Mouse (Mus musculus): Measurements from ENCODE around the gene Fnbp1l. TPM values are rescaled to one million over a fixed set of nuclear protein-coding genes. Genes with fewer than 3 reads are reported as not detected.
A peak's percentile ranks its signal among the peaks of the same experiment; 100 is the strongest.

Fnbp1l gene
- polyA plus RNA-seq, 1 experiment from 2014 or later: 76.8 TPM

DNA sequence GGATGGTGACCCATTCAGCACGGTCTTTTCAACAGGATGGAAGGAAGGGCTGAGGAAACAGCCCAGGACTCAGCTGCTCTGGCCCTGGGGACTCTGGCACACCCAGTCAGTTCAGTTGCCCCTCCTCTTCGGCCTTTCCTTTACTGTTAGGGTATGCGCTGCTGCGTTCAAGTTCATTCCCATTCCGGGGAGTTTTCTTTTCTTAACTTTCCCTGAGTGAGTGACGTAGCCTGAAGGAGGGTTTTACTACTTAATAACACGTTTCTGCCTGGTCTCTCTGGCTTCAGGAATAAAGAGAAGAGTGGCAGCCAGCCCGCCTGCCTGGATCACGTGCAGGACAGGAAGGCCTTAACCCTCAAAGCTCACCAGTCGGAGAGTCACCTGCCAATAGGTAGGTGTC lies 108.6 kb downstream of the Fnbp1l start:
- Histone ChIP-seq H3K9me3 (ENCODE audit: control insufficient read depth, low read length) (no peaks in the 10 kb centered on the region), H3K9ac (ENCODE audit: low read length) (no peak overlapping the region), H3K36me3 (ENCODE audit: control insufficient read depth, insufficient read depth, low read length) (0 out of 2 replicates have a peak, but pooled peaks cover 2% of the 10 kb centered on the region), H3K27me3 (ENCODE audit: control insufficient read depth, insufficient read depth, low read length) (no peaks in the 10 kb centered on the region), H3K4me3 (ENCODE audit: low read depth, low read length) (no peak overlapping the region), H3K27ac (ENCODE audit: low read depth, low read length) (no peak overlapping the region), H3K4me1 (ENCODE audit: control insufficient read depth, insufficient read depth, low read length) (no peaks in the 10 kb centered on the region), H3K4me2 (no peak overlapping the region)
- DNase-seq (ENCODE audit: low spot score, missing footprints) (no peak), ATAC-seq (ENCODE audit: low FRiP score) (no peak)
- WGBS: 86% methylated on average over 10 of the region's 10 CpGs

DNA sequence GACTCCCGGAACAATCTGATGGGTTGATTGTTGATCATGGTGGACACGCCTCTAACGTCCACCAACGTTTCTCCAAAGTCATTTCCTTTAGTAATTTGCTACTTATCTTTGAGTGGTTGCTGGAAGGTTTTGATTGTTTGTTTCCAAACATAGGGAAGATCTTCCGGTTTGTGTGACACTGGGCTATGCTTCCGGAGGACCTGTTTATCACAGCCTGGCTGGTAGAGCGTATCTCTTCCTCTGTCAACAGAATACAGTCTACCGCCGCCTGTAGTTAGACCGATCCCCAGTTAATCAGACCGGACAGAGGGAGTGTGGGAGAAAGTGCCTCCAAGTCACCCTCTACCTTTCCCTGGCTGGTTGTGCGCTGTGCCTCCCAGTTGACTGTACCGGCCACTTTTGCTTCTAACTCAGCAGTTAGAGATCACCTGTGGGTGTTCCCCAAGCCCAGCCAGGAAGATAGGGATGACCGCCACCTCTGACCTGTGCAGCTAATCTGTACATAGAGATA lies 109.2 kb downstream of the Fnbp1l start:
- no peaks in the 10 kb centered on the region for H3K9me3 ChIP-seq (ENCODE audit: control insufficient read depth, low read length)
- no peaks in the 10 kb centered on the region for H3K4me1 ChIP-seq (ENCODE audit: control insufficient read depth, insufficient read depth, low read length)
- no peak overlapping the region for H3K4me3 ChIP-seq (ENCODE audit: low read depth, low read length)
- H3K27me3 ChIP-seq (ENCODE audit: control insufficient read depth, insufficient read depth, low read length): no peaks in the 10 kb centered on the region
- 0 out of 2 replicates have a peak, but pooled peaks cover 2% of the 10 kb centered on the region for H3K36me3 ChIP-seq (ENCODE audit: control insufficient read depth, insufficient read depth, low read length)
- ATAC-seq (ENCODE audit: low FRiP score) (no peak), DNase-seq (ENCODE audit: low spot score, missing footprints) (no peak)
- WGBS: 94% methylated on average over 14 of the region's 14 CpGs
- no peak overlapping the region for H3K9ac ChIP-seq (ENCODE audit: low read length)
- no peak overlapping the region for H3K4me2 ChIP-seq
- H3K27ac ChIP-seq (ENCODE audit: low read depth, low read length): no peak overlapping the region

GRCm38 (mm10) chr3:122509534-122510239 lies 109.8 kb downstream of the Fnbp1l start:
- Histone ChIP-seq H3K36me3 (ENCODE audit: control insufficient read depth, insufficient read depth, low read length) (0 out of 2 replicates have a peak, but pooled peaks cover 2% of the 10 kb centered on the region), H3K4me2 (no peak overlapping the region), H3K9ac (ENCODE audit: low read length) (no peak overlapping the region), H3K9me3 (ENCODE audit: control insufficient read depth, low read length) (no peaks in the 10 kb centered on the region), H3K4me3 (ENCODE audit: low read depth, low read length) (no peak overlapping the region), H3K27ac (ENCODE audit: low read depth, low read length) (no peak overlapping the region), H3K4me1 (ENCODE audit: control insufficient read depth, insufficient read depth, low read length) (no peaks in the 10 kb centered on the region), H3K27me3 (ENCODE audit: control insufficient read depth, insufficient read depth, low read length) (no peaks in the 10 kb centered on the region)
- no peak for DNase-seq (ENCODE audit: low spot score, missing footprints)
- 75% methylated on average over 11 of the region's 11 CpGs for WGBS
- ATAC-seq (ENCODE audit: low FRiP score): no peak

DNA sequence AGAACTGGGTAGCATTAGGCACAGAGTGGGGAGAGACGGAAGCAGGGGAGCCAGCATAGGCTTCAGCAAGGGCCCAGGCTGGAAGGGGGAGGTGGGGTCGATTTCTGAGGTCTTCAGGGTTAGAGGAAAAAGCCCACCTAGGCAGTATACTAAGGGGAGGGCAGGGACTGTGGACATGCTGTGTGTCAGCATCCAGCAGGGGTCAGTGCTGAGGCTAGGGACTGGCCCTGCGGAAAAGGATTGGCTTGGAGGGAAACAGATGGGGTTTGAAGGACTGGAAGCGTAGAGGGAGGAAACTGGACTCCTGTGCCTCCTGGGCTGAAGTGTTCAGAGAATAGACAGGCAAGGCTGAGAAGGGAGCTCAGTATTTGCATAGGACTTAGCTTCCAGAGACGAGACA lies 110.4 kb downstream of the Fnbp1l start:
- peak; percentile 80 for ATAC-seq (ENCODE audit: low FRiP score)
- no peaks in the 10 kb centered on the region for H3K9me3 ChIP-seq (ENCODE audit: control insufficient read depth, low read length)

DNA sequence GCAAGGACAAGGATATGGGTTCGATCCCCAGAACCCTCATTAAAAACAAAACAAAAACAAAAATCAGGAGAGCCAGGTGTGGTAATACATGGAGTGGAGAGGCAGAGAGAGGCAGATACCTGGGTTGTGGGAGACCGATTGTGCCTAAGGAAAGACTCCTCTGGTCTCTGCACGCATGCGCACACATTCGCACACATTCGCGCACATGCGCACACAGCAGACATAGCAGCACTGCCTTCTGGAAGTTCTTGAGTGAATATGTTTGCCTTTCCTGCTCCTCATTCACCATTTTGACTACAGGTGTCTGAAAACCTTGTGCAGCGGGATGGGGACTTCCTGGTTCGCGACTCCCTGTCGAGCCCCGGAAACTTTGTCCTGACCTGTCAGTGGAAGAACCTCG lies 111.7 kb downstream of the Fnbp1l start:
- ATAC-seq (ENCODE audit: low FRiP score) (no peak), DNase-seq (ENCODE audit: low spot score, missing footprints) (no peak)
- Histone ChIP-seq H3K27ac (ENCODE audit: low read depth, low read length) (no peak overlapping the region), H3K4me1 (ENCODE audit: control insufficient read depth, insufficient read depth, low read length) (no peaks in the 10 kb centered on the region), H3K27me3 (ENCODE audit: control insufficient read depth, insufficient read depth, low read length) (no peaks in the 10 kb centered on the region), H3K36me3 (ENCODE audit: control insufficient read depth, insufficient read depth, low read length) (0 out of 2 replicates have a peak, but pooled peaks cover 2% of the 10 kb centered on the region), H3K9me3 (ENCODE audit: control insufficient read depth, low read length) (no peaks in the 10 kb centered on the region), H3K4me2 (no peak overlapping the region), H3K4me3 (ENCODE audit: low read depth, low read length) (no peak overlapping the region), H3K9ac (ENCODE audit: low read length) (no peak overlapping the region)
- WGBS: 97% methylated on average over 14 of the region's 14 CpGs

More for the DNA sequence above, 110.4 kb downstream of the Fnbp1l start:
- H3K27me3 ChIP-seq (ENCODE audit: control insufficient read depth, insufficient read depth, low read length): no peaks in the 10 kb centered on the region
- H3K9ac ChIP-seq (ENCODE audit: low read length): no peak overlapping the region
- H3K4me1 ChIP-seq (ENCODE audit: control insufficient read depth, insufficient read depth, low read length): no peaks in the 10 kb centered on the region
- 47% methylated on average over 5 of the region's 5 CpGs for WGBS
- H3K36me3 ChIP-seq (ENCODE audit: control insufficient read depth, insufficient read depth, low read length): 0 out of 2 replicates have a peak, but pooled peaks cover 2% of the 10 kb centered on the region
- H3K4me2 ChIP-seq: no peak overlapping the region
- H3K27ac ChIP-seq (ENCODE audit: low read depth, low read length): no peak overlapping the region
- peak; percentile 93 for DNase-seq (ENCODE audit: low spot score, missing footprints)
- H3K4me3 ChIP-seq (ENCODE audit: low read depth, low read length): no peak overlapping the region

GRCm38 (mm10) chr3:122506343-122506916 lies 113.1 kb downstream of the Fnbp1l start:
- Histone ChIP-seq H3K4me3 (ENCODE audit: low read depth, low read length) (no peak overlapping the region), H3K27ac (ENCODE audit: low read depth, low read length) (no peak overlapping the region), H3K9ac (ENCODE audit: low read length) (no peak overlapping the region), H3K27me3 (ENCODE audit: control insufficient read depth, insufficient read depth, low read length) (no peaks in the 10 kb centered on the region), H3K9me3 (ENCODE audit: control insufficient read depth, low read length) (no peaks in the 10 kb centered on the region), H3K4me1 (ENCODE audit: control insufficient read depth, insufficient read depth, low read length) (no peaks in the 10 kb centered on the region), H3K36me3 (ENCODE audit: control insufficient read depth, insufficient read depth, low read length) (no peaks in the 10 kb centered on the region), H3K4me2 (no peak overlapping the region)
- DNase-seq (ENCODE audit: low spot score, missing footprints) (no peak), ATAC-seq (ENCODE audit: low FRiP score) (no peak)
- WGBS: 94% methylated on average over 10 of the region's 10 CpGs

DNA sequence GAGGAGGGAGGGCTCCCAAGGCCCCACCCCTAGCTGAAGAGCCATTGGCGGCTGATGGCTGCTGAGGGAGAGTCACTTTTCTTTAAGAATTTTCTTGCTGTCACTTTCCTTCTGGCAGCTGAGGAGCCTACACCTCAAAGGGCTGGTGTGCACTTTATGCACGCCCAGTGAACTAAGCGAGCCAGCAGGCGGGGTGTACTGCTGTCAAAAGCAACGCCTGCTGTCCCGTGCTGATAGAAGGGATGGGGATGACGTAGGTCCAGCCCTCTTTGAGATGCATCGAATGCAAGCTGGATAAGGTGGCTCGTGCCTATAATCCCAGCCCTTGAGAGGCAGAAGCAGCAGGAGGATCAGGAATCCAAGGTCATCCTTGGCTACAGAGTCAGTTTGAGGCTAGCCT lies 118.6 kb downstream of the Fnbp1l start:
- WGBS: 89% methylated on average over 9 of the region's 9 CpGs
- Histone ChIP-seq H3K27ac (ENCODE audit: low read depth, low read length) (no peak overlapping the region), H3K9me3 (ENCODE audit: control insufficient read depth, low read length) (no peaks in the 10 kb centered on the region), H3K4me2 (no peak overlapping the region), H3K27me3 (ENCODE audit: control insufficient read depth, insufficient read depth, low read length) (no peaks in the 10 kb centered on the region), H3K36me3 (ENCODE audit: control insufficient read depth, insufficient read depth, low read length) (no peaks in the 10 kb centered on the region), H3K4me1 (ENCODE audit: control insufficient read depth, insufficient read depth, low read length) (no peaks in the 10 kb centered on the region), H3K9ac (ENCODE audit: low read length) (no peak overlapping the region), H3K4me3 (ENCODE audit: low read depth, low read length) (no peak overlapping the region)
- ATAC-seq (ENCODE audit: low FRiP score) (no peak), DNase-seq (ENCODE audit: low spot score, missing footprints) (no peak)

DNA sequence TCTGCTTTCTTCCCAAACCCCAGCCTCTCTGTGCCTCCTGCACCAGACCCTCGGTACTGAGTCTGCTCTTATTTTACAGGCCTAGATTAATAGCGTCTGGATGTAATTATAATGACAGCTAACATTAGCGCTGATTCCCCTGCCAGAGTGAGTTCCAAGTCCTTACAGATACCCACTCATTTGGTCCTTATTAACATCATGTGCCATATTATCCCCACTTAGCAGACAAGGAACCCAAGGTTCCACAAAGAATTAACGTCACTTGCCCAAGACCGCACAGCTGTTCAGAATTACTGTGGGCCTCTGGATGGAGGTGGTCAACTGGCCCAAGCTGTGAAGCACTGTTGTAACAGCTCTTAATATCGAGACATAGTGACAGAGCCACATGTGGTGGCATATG lies 119.9 kb downstream of the Fnbp1l start:
- H3K9ac ChIP-seq (ENCODE audit: low read length): no peak overlapping the region
- H3K9me3 ChIP-seq (ENCODE audit: control insufficient read depth, low read length): no peaks in the 10 kb centered on the region
- no peak overlapping the region for H3K27ac ChIP-seq (ENCODE audit: low read depth, low read length)
- WGBS: 83% methylated on average over 6 of the region's 6 CpGs
- no peak overlapping the region for H3K4me2 ChIP-seq
- DNase-seq (ENCODE audit: low spot score, missing footprints) (no peak), ATAC-seq (ENCODE audit: low FRiP score) (no peak)
- H3K4me1 ChIP-seq (ENCODE audit: control insufficient read depth, insufficient read depth, low read length): no peaks in the 10 kb centered on the region
- H3K4me3 ChIP-seq (ENCODE audit: low read depth, low read length): no peak overlapping the region
- H3K36me3 ChIP-seq (ENCODE audit: control insufficient read depth, insufficient read depth, low read length): no peaks in the 10 kb centered on the region
- no peaks in the 10 kb centered on the region for H3K27me3 ChIP-seq (ENCODE audit: control insufficient read depth, insufficient read depth, low read length)

GRCm38 (mm10) chr3:122498528-122498927 lies 121.0 kb downstream of the Fnbp1l start:
- Histone ChIP-seq H3K4me1 (ENCODE audit: control insufficient read depth, insufficient read depth, low read length) (no peaks in the 10 kb centered on the region), H3K4me3 (ENCODE audit: low read depth, low read length) (no peak overlapping the region), H3K36me3 (ENCODE audit: control insufficient read depth, insufficient read depth, low read length) (no peaks in the 10 kb centered on the region), H3K27me3 (ENCODE audit: control insufficient read depth, insufficient read depth, low read length) (no peaks in the 10 kb centered on the region), H3K27ac (ENCODE audit: low read depth, low read length) (no peak overlapping the region), H3K9me3 (ENCODE audit: control insufficient read depth, low read length) (no peaks in the 10 kb centered on the region), H3K9ac (ENCODE audit: low read length) (no peak overlapping the region), H3K4me2 (no peak overlapping the region)
- ATAC-seq (ENCODE audit: low FRiP score): no peak
- WGBS: 92% methylated on average over 7 of the region's 7 CpGs
- no peak for DNase-seq (ENCODE audit: low spot score, missing footprints)
